Mouse (Mus musculus): ENCODE data around the gene Pigx.

The Pigx gene

GRCm38 (mm10) chr16:32099638-32100150 lies at the start of gene Pigx, which contains the start of gene Cep19:
Gene Pigx (minus strand): TSS chr16:32099740.
Gene Cep19 (plus strand): TSS chr16:32099800.
- DNase-seq: peak; percentile 89

GRCm38 (mm10) chr16:32147589-32148207 lies 48.2 kb upstream of the Pigx start:
- DNase-seq: no peak

GRCm38 (mm10) chr16:32144592-32144991 lies 45.1 kb upstream of the Pigx start:
- DNase-seq: no peak

- no peak for DNase-seq
Measured at GRCm38 (mm10) chr16:32143766-32144165, 44.2 kb upstream of the Pigx start.

GRCm38 (mm10) chr16:32138954-32139353 lies 39.4 kb upstream of the Pigx start:
- no peak for DNase-seq

GRCm38 (mm10) chr16:32135842-32136357 lies 36.4 kb upstream of the Pigx start:
- no peak for DNase-seq

- DNase-seq: no peak
Measured at GRCm38 (mm10) chr16:32133148-32133547, 33.6 kb upstream of the Pigx start.

GRCm38 (mm10) chr16:32130190-32130826 lies 30.8 kb upstream of the Pigx start:
- DNase-seq: no peak

GRCm38 (mm10) chr16:32129449-32130189 lies 30.1 kb upstream of the Pigx start:
- DNase-seq: no peak

- no peak for DNase-seq
Measured at GRCm38 (mm10) chr16:32127046-32127445, 27.5 kb upstream of the Pigx start.

GRCm38 (mm10) chr16:32125364-32125763 lies 25.8 kb upstream of the Pigx start:
- no peak for DNase-seq

- no peak for DNase-seq
Measured at GRCm38 (mm10) chr16:32124444-32125335, 25.1 kb upstream of the Pigx start.

- no peak for DNase-seq
Measured at GRCm38 (mm10) chr16:32124020-32124419, 24.5 kb upstream of the Pigx start.

GRCm38 (mm10) chr16:32120454-32120853 lies 20.9 kb upstream of the Pigx start:
- DNase-seq: no peak

- DNase-seq: no peak
Measured at GRCm38 (mm10) chr16:32116186-32116585, 16.6 kb upstream of the Pigx start.

GRCm38 (mm10) chr16:32115781-32116180 lies 16.2 kb upstream of the Pigx start:
- no peak for DNase-seq

- peak; percentile 74 for DNase-seq
Measured at GRCm38 (mm10) chr16:32114968-32115695, 15.6 kb upstream of the Pigx start.

GRCm38 (mm10) chr16:32114406-32114805 lies 14.9 kb upstream of the Pigx start:
- DNase-seq: no peak

- DNase-seq: no peak
Measured at GRCm38 (mm10) chr16:32113541-32114218, 14.1 kb upstream of the Pigx start.

GRCm38 (mm10) chr16:32110951-32111699 lies 11.6 kb upstream of the Pigx start:
- DNase-seq: no peak
